Mouse (Mus musculus): ENCODE measurements around the gene Tbc1d10b.

DNA sequence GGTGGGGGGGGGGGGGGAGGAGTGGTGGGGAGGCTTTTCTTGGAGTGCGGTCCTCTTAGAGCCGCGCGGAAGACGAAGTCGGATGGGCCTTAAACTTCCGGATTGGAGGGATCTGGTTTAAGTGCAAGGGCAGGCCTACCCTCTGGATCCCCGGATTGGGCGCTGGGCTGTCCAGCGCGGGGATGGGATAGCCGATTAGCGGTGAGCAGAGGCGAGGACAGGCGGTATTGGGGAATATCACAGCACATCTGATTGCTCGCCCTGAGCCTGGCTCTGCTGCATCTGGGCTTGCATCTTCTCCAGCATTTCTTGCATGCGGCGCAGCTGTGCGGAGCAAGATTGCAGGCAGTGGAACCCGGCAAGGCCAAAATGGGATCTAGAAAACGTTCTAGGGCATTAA, 6.3 kb upstream of the Tbc1d10b start:
- TF ChIP-seq GATA1 (IDR thresholded peaks at IDR 0.05; ENCODE audit: borderline replicate concordance, low read length) (no peak), FLI1 (IDR thresholded peaks at IDR 0.05; ENCODE audit: low read length) (no peak)

All from megakaryocyte, embryonic 14.5 days (primary cell).